Mouse (Mus musculus): ENCODE data around the gene Olfr830.

Gene Olfr830

DNA sequence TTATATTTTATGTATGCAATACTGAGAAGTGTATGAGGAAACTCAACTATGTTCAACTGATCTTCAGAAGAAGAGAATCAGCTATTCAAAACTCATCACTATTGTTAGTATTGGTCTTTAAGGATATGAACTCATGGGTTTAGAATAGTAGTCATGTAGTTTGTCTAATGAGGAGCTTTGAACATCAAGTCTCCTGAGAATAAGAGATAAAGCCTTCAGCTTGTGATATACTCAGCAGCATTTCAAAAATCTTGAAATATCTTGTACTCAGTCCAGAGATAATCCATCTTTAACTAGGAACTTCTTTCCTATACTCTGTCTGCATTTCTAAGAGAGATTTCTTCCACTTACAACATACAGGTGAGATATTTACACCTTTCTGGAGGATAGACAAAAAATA lies at the start of gene Olfr830:
Olfr830 (plus strand) TSS at position 301 of the 400 bp plus-strand sequence.
- DNase-seq (ENCODE audit: low read depth, low spot score): no peak

DNA sequence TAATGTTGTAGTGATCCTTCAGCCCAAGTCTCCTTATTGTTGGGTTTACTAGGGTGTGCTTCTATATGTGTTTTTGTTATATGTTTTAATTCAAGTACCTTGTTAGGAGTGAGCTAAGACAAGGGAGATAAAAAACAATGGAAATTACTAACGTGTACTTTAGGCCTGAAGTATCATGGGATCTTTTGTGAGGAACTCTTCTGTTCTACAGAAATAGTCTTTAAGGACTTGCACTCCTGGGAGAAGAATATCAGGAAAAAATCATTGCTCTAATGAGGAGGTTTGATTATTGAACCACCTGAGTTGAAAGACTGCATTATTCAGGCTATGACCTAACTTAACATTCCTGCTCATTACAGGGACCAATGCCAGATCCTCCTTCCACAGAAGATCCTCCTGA lies 19.9 kb upstream of the Olfr830 start, which contains the start of gene Olfr829:
Olfr829 (plus strand) TSS at position 301 of the 400 bp plus-strand sequence.
- DNase-seq (ENCODE audit: low read depth, low spot score): no peak

DNA sequence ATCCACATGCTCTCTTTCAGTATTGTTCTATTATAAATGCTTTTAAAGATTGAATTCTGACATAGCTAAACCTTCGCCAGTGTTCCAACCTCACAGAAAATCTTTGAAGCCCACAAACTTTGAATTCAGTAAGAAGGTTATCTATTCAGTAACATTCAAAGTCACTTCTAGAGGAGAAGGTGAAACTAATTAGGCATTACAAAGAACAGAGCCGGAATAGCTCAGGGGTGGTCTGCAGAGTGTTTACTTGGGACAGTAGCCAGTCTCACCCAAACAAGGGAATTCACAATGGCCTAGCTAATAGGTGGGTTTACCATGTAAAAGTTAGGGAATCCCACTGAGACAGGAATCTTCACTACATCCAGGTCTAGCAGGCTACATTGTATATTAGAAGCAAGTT lies 33.2 kb downstream of the Olfr830 start:
- DNase-seq (ENCODE audit: low read depth, low spot score): peak; percentile 81

DNA sequence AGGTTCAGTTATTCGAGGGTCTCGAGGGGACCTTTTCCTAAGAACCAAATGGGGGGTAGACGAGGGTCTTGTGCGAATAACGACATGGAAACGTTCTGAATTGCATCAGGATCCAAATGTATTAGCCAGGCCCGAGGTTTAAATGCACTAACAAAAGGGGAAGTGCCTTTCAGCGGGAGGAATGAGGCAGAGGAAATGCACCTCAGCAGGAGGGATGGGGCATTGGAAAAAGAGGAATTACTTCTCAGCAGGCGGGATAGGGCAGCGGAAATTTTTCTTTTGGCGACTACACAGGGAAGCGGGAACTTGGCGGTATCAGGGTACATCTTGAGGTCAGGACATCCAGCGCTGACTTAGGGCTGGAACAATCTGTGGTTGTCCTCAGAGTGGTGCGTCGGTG lies 53.4 kb downstream of the Olfr830 start:
- DNase-seq (ENCODE audit: low read depth, low spot score): peak; percentile 75
